Mouse (Mus musculus) right cerebral cortex, adult 18-20 months (tissue): ENCODE results near the gene Ift140.

Experiments
- DNase-seq: peaks from one replicate; pipeline ENCODE4 v3.0.0; 2022; ENCODE audit warnings: mixed read lengths

Ift140 gene

DNA sequence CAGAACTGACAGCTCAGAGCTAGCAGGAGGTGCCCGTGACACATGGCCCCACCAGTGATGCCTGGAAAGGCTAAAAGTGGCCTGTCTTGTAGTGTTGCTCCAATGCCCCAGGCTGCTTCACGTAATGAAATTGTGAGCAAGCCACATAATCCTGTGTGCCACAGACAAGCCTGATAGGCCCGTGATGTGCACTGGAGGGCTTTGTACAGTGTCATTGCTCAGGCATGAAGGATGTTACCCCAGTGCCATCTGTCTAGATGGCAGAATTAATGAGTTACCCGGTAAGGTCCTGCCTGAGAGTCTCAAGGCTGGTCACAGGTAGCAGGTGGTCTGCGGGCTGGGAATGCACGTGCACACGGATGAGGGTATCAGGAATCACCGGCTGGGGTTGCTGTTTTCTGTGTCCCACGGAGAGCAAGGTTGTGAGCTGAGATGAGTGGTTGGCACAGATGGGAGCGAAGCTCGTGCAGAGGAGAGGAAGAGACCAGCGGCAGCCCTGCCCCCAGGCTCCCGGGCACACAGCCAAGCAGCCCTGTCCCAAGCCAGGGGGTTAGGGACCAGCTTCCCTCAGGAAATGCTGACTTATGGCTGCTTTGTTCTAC is 62.0 kb downstream of the Ift140 start:
- DNase-seq: peak; percentile 37

DNA sequence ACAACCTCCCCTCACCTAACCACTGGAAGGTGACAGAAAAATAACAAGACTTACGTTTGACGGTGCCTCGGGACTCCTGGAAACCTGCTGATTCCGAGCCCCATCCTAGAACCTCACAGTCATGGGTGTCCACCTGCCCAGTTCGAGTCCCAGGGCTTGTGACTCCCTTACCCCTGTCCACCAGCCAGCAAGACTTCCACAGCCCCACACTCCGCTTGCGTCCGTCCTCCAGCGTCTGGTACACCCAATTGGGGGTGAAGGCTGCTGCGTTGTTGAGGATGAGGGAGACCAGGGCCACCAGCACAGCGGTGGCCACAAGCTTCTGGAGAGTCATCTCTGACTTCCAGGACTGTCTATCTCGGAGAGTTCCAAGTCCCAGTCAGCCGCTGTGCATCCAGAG is 64.3 kb downstream of the Ift140 start:
- DNase-seq: no peak

- no peak for DNase-seq
Measured at GRCm38 (mm10) chr17:25080960-25081381, 65.1 kb downstream of the Ift140 start.

- DNase-seq: peak; percentile 33
Measured at GRCm38 (mm10) chr17:25082081-25082847, 66.4 kb downstream of the Ift140 start.

DNA sequence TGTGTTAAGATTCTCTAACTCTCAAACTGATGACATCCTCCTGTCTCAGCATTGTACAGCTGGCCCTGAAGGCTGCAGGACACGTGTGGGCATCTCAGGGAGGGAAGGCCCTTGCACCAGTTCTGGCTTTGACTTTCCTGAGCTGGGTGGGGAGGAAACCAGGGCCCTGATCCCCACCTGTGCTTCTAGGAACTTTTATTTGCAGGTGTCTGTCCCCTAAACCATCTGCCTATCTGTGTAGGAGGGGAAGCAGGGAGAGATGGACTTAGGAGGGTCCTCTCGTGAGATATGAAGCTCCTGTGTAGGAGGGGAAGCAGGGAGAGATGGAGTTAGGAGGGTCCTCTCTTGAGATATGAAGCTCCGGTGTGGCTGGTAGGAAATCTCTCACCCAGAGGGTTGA is 67.0 kb downstream of the Ift140 start:
- no peak for DNase-seq

DNA sequence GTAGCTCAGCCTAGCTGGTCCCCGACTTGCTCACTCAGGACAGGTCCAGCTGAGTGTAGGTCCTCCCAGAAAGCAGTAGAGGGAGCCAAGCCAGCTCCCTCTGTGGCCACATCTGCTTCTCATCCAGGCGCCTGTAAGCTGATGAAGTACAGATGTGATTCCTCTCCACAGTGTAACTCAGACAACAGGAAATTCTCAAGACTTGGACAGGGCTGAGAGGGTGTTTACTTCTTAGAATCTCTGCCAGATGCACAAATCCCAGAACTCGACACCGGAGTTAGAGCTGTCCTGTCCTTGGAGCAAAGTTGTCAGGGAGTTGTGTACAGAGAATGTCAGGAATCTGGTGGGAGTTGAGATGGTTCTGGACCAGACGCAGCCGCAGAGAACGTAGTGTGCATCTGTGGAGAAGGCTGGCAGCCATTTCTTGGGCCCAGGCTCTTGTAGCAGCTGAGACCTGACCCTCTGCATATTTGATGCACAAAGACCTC is 67.6 kb downstream of the Ift140 start, which contains the start of gene Tmem204:
Gene Tmem204, minus strand, starts transcription at position 148 of the 488 bp plus-strand sequence.
- no peak for DNase-seq

GRCm38 (mm10) chr17:25084835-25085385 is 69.0 kb downstream of the Ift140 start:
- DNase-seq: no peak

DNA sequence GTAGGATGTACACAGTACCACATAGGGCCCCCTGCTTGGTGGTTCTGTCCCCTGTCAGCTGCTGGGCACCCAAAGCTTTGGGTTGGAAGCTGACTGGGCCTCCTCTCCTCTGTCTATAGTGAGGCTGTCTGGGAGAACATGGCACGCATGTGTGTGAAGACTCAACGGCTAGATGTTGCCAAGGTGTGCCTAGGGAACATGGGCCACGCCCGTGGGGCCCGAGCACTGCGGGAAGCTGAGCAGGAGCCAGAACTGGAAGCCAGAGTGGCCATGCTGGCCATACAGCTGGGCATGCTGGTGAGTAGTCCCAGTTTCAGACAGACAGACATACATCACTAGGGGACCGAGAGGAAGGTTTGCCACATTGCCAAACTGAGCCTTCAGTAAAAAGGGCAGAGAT is 70.8 kb downstream of the Ift140 start:
- DNase-seq: no peak

DNA sequence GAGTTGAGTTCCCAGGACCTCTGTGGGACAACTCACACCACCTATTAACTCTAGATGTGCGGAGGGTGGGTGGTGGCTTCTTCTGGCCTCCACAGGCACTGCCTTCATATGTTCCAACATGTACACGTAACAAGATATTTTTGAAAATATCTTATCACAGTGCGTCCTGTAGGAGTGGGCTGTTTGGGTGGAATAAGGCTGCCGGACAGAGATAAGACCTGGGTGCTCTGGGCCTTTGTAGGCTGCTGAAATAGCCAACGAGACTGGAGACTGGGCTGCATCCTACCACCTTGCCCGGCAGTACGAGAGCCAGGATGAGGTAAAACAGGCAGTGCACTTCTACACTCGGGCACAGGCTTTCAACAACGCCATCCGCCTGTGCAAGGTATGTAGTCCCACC is 73.3 kb downstream of the Ift140 start:
- DNase-seq: no peak

GRCm38 (mm10) chr17:25090450-25090849 is 74.6 kb downstream of the Ift140 start:
- no peak for DNase-seq

DNA sequence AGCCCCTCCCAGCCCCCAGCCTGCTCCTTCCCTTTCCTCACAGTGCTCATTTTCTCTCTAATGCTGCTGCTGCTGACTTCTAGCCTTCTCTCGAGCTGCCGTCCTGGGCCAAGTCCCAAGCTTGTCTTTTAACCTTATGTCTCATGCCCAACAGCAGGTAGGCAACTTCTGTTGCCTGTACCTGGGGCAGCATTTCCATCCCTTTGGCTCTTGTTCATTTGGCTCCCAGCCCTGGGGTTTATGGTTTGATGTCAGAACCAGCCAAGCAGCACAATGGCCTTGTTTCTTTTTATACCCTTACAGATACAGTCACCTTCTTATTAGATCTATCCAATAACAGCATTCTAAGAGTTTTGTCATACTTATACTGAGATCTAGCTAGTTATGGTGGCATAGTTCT is 80.3 kb downstream of the Ift140 start:
- DNase-seq: no peak

GRCm38 (mm10) chr17:25100052-25100451 is 84.2 kb downstream of the Ift140 start:
- no peak for DNase-seq

GRCm38 (mm10) chr17:25101338-25101737 is 85.5 kb downstream of the Ift140 start:
- DNase-seq: no peak

- DNase-seq: no peak
Measured at GRCm38 (mm10) chr17:25107786-25108185, 91.9 kb downstream of the Ift140 start.

- DNase-seq: no peak
Measured at GRCm38 (mm10) chr17:25109578-25109977, 93.7 kb downstream of the Ift140 start.

- DNase-seq: no peak
Measured at GRCm38 (mm10) chr17:25110590-25110989, 94.7 kb downstream of the Ift140 start.

DNA sequence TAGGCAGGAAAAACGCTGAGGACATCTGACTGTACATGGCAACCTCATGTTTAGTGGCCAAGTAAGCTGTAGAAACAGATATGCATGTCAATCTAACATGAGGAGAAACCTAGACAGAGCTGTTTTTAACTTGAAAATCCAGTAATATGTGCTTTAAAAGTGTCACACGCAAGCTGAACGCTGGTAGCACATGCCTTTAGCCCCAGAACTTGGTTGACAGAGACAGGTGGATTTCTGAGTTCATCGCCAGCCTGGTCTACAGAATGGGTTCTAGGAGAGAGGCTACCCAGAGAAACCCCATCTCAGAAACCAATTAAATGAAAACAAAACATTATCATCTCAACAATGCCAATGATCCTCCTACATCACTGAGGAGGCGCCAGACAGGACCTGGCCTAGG is 95.3 kb downstream of the Ift140 start:
- no peak for DNase-seq

DNA sequence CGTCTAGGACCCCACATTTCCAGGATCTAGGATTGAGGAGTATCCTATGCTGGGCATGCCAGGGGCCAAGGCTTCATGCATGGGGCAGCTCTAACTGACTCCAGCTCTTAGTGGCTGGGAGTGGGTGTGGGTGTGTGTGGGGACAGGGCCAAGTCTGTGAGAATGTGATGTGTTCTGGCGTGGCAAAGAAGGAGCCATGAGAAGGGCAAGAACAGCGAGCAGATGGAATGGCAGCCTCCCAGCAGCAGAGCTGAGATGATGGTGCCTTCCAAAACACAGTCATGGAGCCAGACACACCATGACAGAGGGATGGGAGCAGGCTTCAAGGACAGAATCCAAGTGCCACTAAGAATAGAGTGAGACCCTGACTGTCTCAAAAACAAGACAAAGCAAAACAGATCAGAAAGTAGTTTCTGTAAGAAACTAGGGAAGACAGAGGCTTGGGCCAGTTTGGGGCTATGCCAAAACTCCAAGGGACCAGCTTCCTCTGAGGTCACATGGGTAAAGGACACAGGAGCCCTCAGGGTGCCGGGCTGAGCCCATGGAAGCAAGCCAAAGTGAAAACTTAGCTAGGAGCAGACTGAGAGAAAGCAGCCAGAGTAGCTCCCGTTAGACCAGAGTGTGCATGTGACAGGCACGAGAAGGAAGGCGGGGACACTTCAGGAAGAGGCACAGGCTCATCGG is 96.0 kb downstream of the Ift140 start:
- peak; percentile 56 for DNase-seq

DNA sequence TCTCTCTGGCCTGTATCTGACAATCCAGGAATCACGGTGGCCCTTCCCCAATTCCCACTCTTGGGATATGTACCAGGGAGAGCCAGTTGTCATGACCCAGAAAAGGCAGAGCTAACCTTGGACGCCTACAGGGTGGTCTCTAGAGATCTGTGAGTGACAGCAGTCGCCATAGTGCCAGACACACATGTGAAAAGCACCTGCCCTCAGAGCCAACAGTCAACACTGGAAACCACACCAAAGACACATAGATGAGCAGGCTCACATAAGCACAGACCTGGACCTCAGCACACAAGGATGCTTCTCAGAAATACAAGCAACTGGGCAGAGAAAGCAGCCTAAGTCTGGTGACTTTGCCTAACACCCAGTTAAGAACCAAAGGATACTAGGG is 96.5 kb downstream of the Ift140 start:
- no peak for DNase-seq

GRCm38 (mm10) chr17:25114908-25115645 is 99.2 kb downstream of the Ift140 start:
- DNase-seq: no peak

- DNase-seq: peak; percentile 92
Measured at GRCm38 (mm10) chr17:25115664-25116432, 100.0 kb downstream of the Ift140 start, which contains the start of gene Telo2. TSS of gene Telo2 (minus strand) at chr17:25115967.

GRCm38 (mm10) chr17:25117263-25117662 is 101.4 kb downstream of the Ift140 start:
- no peak for DNase-seq
